Mouse (Mus musculus): ENCODE data around the gene Yes1. TPM values are rescaled to one million over a fixed set of nuclear protein-coding genes. Genes with fewer than 3 reads are reported as not detected.

Yes1 gene
- total RNA-seq, 2 experiments from 2014 or later, result 6.1 to 9.7 TPM

Other genes starting within 250 kb of the Yes1 start
- 100 to 1,000 TPM; 475 to 504 TPM for gene Ppp1cb, start 152.3 kb upstream of the Yes1 start, total RNA-seq (2021)
- gene Pisd, start 174.5 kb downstream of the Yes1 start, total RNA-seq (2021), result 10 to 100 TPM; 10.8 to 14.1 TPM
- 1 to 10 TPM in 1 of 2 experiments, not detected in 1; 1.1 TPM for gene Gm20671, start 215.9 kb downstream of the Yes1 start, total RNA-seq (2021)
- gene Prr14l, start 243.1 kb downstream of the Yes1 start, total RNA-seq (2021), result 1 to 10 TPM; 4.1 to 4.2 TPM